Mouse (Mus musculus): ENCODE data around the gene Lman2l.

Gene Lman2l

GRCm38 (mm10) chr1:36444471-36445464 lies at the start of gene Lman2l:
TSS of gene Lman2l (minus strand) at chr1:36445271.
- peak; percentile 98 for DNase-seq

DNA sequence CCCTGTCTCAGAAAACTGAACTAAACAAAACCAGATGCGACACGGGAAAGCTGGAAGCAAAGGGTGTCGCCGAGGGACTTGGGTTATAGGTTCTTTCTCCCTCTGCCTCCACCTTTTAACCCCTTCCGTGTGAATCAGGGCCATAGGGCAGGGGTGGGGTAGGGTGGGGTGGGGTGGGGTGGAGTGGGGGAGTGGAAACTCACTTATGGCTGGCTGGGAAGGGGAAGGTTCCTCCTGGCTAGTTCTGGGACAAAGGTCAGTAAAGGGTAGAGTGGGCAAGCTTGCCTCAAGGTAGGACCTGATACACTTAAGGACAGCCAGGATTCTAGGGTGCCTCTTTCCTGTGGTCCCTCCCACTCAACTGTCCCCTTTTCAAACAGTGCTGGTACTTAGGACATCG lies 48.2 kb upstream of the Lman2l start:
- DNase-seq, result no peak

GRCm38 (mm10) chr1:36492416-36493139 lies 47.5 kb upstream of the Lman2l start:
- peak; percentile 83 for DNase-seq

DNA sequence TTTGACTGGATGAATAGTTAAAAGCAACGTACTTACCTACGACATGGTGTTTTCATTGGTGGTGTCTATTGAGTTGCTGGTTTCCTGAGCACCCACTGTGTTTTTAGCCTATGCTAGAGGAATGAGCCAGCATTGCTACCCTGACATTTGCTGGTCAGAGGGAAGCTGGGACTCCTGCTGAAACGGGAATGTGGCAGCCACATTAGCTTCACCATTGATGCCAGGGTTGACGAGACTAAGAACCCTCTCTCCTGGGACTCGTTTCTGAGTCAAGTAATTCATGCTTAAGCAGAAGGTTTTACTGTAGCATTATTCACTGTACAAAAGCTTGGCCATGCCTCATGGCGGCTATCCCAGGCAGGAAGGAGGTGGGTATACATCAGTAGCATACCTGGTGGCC lies 44.6 kb upstream of the Lman2l start:
- no peak for DNase-seq

DNA sequence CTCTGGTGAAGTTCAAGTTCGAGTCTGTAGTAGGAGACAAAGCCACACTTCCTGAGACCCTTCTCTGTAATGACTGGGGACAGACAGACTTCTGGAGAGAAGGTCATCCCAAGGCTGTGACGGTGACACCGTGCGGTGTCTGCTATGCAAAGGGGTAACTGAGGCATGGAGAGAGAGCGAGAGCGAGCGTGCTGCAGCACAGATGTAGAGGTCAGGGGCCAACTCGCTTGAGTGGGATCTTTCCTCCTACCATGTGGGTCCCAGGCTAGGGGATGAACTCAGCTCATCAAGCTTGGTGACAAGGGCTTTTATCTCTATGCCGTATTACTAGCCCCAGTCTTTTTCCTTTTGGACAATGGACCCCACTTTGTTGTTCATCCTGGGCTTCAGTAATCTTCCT lies 42.0 kb upstream of the Lman2l start:
- DNase-seq, result no peak

- DNase-seq, result no peak
Measured at GRCm38 (mm10) chr1:36485080-36485479, 40.0 kb upstream of the Lman2l start.

- no peak for DNase-seq
Measured at GRCm38 (mm10) chr1:36483825-36484224, 38.8 kb upstream of the Lman2l start.

DNA sequence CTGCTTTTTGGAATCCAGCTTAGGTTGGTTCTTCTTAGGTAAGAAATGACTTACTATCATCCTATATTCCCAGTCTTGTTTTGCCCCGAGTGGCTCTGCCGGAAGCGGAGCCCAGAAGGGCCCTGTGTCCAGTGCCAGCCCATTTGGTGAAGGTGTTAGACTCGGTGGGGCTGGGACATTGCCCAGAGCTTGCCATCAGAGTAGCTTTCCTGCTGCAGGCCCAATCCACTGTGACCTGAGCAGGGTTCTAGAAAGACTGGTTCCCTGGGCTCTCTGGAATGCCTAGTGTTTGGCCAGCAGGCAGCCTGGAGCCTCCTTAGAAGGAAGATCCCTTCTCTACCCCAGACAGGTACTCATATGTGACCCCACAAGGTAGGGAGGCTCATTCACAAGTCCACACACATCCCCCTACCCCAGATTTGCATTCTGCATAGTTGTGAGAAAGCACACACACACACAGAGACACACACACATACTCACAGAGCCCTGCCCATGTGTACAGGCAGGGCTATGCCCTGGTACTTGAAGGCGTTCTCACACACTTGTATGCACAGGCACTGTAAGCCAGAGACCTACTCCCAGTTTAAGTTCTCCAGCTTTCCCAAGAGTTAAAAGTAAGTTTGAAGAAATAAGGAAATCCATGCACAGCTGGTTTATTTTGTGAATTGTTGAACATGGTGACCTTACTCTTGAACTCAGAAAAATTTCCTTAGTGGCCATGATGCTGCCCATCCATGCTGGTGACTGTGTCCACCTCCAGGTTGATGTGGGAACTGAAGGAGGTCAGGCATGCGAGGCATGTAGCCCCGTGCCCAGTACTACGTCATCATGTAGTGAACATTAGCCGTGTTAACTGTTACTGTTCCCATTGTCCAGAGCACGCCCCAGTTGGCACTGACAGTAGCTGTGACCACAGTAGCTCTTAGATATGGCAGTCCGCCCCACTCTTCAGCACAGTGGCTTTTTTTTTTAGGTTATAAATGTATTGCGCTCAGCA lies 35.1 kb upstream of the Lman2l start:
- DNase-seq, result no peak

DNA sequence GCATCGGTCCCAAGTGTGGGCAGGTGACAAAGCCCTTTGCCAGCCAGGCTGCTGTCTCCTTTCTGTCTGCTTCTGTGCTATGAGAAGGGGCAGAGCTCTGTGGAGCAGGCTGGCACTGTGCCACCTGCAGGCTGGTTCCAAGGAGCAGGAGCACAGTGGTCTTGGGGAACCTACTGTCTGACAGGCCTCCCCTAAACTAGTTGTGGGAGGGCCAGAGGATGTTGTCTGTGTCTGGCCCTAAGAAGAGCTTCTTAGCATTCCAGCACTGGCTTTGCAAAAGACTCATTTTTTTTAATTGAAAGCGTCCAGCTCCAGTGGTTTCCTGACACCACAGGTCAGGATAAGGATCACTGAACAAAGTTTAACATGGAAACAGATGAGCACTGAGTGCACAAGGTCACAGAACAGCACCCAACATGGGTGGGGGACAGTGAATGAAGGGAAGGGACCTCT lies 33.3 kb upstream of the Lman2l start:
- DNase-seq, result peak; percentile 60

GRCm38 (mm10) chr1:36476426-36476825 lies 31.4 kb upstream of the Lman2l start:
- peak; percentile 30 for DNase-seq

- no peak for DNase-seq
Measured at GRCm38 (mm10) chr1:36475480-36476110, 30.5 kb upstream of the Lman2l start.

- peak; percentile 55 for DNase-seq
Measured at GRCm38 (mm10) chr1:36474646-36475045, 29.6 kb upstream of the Lman2l start.

DNA sequence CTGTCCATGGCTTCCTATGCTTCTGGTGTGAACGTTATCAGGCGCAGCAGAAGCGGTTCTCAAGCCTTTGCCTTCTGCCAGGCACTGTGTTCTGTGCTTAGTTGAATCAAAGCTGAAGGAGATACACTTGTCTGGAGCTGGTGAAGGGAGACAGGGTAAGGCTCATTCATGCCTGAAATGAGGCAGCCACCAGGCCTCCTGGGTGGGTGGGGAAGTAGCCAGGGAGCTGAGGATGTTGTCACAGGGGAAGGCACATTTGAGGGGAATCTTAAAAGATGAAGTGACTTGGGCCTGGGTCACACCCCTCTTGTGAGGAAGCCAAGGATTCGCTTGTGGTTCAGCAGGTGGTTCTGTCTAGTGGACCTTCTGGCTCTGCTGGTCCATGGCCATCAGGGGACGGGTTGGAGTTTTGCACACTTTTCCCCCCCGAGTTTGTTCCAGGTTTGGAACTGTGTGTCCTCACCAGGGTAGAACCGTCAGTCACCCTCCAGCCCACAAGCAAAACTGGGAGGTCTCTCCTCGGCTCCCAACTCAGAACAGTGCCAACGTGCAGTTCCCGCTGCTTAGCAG lies 28.2 kb upstream of the Lman2l start:
- no peak for DNase-seq

GRCm38 (mm10) chr1:36472106-36472440 lies 27.0 kb upstream of the Lman2l start:
- no peak for DNase-seq

DNA sequence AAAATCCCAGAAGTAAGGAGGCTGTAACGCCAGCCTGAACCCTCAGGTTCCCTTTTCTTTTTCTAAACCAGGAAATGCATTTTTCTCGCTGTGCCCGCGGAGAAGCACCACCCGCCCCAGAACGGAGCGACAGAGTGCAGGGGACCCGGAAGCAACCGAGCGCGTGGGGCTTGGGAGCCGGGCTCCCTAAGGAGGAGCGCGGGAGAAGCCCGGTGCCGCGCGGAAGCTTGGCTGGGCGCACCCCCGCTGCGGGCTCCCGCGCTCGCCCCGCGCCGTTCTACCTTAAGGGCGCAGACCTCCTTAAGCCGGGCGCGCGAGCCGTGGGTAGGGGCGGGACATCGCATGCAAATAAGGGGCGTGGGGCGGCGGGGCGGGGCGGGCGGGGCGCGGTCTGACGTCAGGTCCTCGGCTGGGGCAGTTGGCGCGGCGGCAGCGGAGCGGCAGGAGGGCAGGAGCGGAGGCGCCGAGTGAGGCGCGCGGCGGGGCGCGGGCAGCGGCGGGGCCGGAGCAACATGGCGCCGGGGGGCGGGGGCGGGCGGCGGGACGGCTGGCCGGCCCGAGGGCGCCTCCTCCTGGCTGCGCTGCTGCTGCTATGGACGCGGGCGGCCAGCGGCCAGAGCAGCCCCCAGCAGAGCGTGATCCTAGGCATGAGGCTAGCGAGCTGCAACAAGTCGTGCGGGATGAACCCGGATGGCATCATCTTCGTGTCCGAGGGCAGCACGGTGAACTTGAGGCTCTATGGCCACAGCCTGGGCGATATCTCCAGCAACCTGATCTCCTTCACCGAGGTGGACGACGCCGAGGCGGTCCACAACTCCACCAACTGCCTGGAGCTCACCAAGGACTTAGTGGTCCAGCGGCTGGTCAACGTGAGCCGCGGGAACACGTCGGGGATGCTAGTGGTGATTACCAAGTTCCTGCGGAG lies 26.4 kb upstream of the Lman2l start, which contains the start of gene Cnnm4:
Gene Cnnm4 (plus strand): TSS at position 440 of the 925 bp plus-strand sequence.
- peak; percentile 94 for DNase-seq

GRCm38 (mm10) chr1:36469811-36470444 lies 24.9 kb upstream of the Lman2l start:
- DNase-seq, result no peak

- no peak for DNase-seq
Measured at GRCm38 (mm10) chr1:36467446-36467845, 22.4 kb upstream of the Lman2l start.

DNA sequence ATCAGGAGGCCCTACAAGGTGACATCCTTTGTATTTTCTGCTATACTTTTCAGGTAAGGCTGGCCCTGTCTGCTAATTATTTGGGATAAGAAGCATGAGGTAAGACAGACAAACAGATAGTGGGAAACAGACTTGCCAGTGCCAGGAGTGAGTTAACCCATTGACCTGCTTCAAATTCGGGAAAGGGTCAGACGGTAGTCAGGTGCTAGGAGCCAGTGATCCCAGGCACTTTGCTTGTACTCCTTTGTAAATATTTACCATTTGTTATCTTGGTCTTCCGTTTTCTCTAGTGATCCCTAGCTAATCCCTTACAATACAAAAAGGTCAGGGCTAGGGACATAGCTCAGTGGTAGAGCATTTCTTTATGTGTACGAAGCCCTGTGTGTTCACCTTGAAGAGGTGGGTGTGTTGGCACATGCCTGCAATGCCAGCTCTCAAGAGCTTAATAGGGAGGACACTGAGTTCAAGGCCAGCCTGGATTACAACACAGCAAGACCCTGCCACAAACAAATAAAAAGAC lies 20.6 kb upstream of the Lman2l start:
- no peak for DNase-seq

DNA sequence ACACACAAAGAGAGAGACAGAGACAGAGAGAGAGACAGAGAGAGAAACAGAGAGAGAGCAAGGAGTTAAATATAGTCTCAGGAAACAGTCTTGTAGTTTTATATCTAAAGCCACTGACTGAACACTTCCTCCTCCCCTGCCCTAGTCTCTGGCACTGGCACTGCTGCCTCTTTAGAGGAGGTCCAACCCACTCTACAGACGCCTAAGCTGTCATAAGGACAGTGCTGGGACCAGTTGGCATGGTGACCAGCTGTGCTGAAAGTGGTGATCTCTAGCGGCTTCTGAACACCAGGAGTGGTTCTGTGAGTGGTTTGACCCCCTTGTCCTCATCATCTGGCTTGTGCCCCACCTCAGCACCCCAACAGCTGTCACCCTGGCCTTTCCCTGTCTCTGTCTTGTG lies 16.8 kb upstream of the Lman2l start:
- no peak for DNase-seq

DNA sequence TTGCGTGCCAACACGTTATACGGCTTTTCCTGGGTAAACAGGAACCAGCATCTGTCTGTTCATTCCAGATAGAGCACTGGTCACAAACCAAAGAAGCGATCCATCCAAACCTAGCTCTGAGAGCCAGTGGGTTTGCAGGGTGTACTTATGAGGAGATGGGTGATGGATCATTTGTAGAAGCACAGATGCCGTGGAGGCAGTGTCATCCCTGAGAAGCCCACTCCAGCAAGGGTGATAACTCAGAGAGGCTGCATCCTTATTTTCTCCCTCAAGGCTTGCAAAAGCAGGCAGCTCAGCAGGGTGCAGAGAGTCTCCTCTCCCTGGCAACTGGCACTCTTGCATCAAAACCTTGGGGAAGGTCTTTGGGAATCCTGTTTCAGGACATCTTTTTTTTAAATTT lies 13.1 kb upstream of the Lman2l start:
- DNase-seq, result no peak
